Mouse (Mus musculus) cerebellum, adult 2 months (tissue): ENCODE measurements around the gene Tmem135. TPM values are rescaled to one million over a fixed set of nuclear protein-coding genes. Genes with fewer than 3 reads are reported as not detected.

Experiments
- DNase-seq, 2 experiments: peaks; one replicate each; pipeline ENCODE4 v3.0.0; 2021
- H3K27ac ChIP-seq: fragments of 200-500 bp; 2 replicates; pipeline ENCODE4 v1.5.1; 2012; ENCODE audit warnings: low read length, control low read depth, inconsistent platforms; ENCODE audit not compliant: insufficient read depth
- H3K27me3 ChIP-seq: fragments of 200-500 bp; 2 replicates; pipeline ENCODE4 v1.6.1; 2012; ENCODE audit warnings: inconsistent platforms, mild to moderate bottlenecking, low read length, moderate library complexity; ENCODE audit not compliant: control insufficient read depth, insufficient read depth
- H3K4me1 ChIP-seq: fragments of 200-500 bp; 2 replicates; pipeline ENCODE4 v1.6.1; 2011; ENCODE audit warnings: low read length; ENCODE audit not compliant: control insufficient read depth, insufficient read depth
- H3K4me3 ChIP-seq: fragments of 200-500 bp; replicated peaks from 2 replicates; pipeline ENCODE3; 2011; ENCODE audit warnings: mild to moderate bottlenecking, low read depth, low read length, control low read depth; ENCODE audit not compliant: insufficient read depth
- CTCF ChIP-seq: fragments of 200-500 bp; IDR thresholded peaks from 2 replicates; pipeline ENCODE4 v1.5.1; 2011; ENCODE audit warnings: low read depth, mild to moderate bottlenecking, control low read depth, low read length, moderate library complexity, borderline replicate concordance; ENCODE audit not compliant: insufficient read depth
- POLR2A ChIP-seq: fragments of 200-500 bp; IDR thresholded peaks from 2 replicates; pipeline ENCODE4 v1.6.1; 2011; ENCODE audit warnings: low read length, control low read depth, borderline replicate concordance; ENCODE audit not compliant: insufficient read depth
- WGBS: fragments of 180-500 bp; shearing (Covaris S2); methylation state at CpG from one replicate; pipeline ENCODE4 v1.1.7; 2018; 5-methylcytosine and 5-hydroxymethylcytosine counted together
- polyA plus RNA-seq: library from polyadenylated mRNA; depleted of rRNA; stranded (reverse); fragments of >200 nt; gene quantifications from 2 replicates; pipeline ENCODE4 v1.2.3, GENCODE M21; 2012

Gene Tmem135
- polyA plus RNA-seq, 1 experiment: 42.7 TPM

DNA sequence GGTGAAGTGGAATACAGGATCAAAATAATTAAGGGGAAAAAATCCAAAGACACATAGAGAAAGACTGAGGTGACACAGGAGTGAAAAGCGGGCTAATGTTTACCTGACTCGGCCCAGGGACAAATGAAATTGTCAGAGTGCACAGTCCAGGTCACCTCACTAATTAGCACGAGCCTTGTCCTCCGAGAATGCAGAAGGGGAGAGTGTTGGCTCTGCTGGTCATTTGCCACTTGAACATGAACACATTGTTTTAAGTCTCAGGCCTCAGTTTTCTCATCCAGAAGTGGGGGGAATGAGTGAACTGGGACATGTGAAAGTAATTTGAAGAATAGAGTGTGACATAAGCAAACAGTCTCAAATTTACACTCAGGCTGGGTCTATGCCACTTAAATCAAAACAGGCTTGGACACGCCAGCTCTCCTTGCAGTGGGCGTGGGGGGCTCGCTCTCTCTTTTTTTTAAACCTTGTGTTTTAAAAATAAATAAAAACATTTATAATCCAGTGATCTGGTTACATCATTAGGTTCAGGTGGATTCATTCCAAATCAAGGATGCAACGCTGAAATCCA, 19.8 kb upstream of the Tmem135 start:
- Histone ChIP-seq H3K27ac (no peak overlapping the region), H3K27me3 (no peaks in the 10 kb centered on the region), H3K4me1 (no peaks in the 10 kb centered on the region), H3K4me3 (no peak overlapping the region)
- no peak for DNase-seq
- WGBS: 72% methylated on average over 8 of the region's 8 CpGs
- TF ChIP-seq CTCF (no peak), POLR2A (no peak)

DNA sequence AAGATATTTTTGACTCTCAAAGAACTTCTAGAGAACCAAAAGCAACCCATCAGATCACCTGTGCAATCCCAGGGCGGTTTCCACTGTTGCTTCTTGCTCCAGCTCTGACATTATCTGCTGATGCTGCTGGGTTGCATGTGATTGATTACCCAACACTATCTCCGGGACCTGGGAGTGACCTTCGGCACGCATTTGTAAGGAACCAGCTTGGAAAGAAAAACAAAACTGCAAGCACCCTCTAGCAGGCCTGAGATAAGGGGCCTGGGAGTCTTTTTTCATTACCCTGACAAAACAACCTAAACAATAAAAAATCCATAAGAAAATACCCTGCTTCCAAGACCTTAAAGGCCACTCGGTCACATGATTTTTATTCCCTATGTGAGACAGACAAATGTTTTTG, 19.2 kb upstream of the Tmem135 start:
- Histone ChIP-seq H3K27ac (no peak overlapping the region), H3K4me3 (no peak overlapping the region), H3K4me1 (no peaks in the 10 kb centered on the region), H3K27me3 (no peaks in the 10 kb centered on the region)
- no peak for DNase-seq
- 77% methylated on average over 5 of the region's 5 CpGs for WGBS
- no peak for TF ChIP-seq CTCF
- no peak for TF ChIP-seq POLR2A

DNA sequence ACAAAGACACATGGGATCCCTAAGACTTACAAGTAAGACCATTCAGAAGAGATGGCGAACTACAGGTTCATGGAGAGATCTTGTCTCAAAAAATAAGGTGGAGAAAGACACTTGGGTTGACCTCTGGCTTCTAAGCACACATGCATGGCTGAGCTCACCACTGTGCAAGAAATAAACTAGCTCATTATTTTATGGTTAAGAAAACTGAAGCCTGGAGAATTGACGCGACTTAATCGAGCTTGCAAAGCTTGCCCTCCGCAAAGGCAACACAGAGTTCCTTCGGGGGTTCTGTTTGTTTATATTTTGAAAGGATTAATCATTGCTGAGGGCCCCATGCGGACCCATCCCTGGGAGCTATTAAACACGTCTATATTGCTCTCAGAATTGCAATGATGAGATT, 18.6 kb upstream of the Tmem135 start:
- DNase-seq: no peak
- Histone ChIP-seq H3K27ac (no peak overlapping the region), H3K4me3 (no peak overlapping the region), H3K4me1 (no peaks in the 10 kb centered on the region), H3K27me3 (no peaks in the 10 kb centered on the region)
- no peak for TF ChIP-seq CTCF
- no peak for TF ChIP-seq POLR2A
- 76% methylated on average over 8 of the region's 8 CpGs for WGBS

DNA sequence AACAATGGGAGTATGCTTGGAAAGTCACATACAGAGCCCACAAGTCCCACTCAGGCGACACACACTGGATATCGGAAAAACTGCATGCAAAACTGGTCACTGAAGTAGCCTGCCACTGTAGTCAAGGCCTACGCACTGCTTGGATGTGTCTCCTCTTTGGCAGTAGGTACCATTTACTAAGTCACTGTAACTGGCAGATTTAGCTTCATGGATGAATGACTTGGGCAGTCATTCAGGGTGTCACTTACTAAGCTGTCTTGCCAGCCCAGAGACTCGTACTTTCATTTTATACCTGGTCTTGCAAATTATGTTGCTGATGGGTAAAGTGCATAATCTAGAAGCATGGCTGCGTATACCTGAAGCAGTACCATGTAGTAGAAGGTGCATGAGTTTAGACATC, 17.3 kb upstream of the Tmem135 start:
- H3K27me3 ChIP-seq: no peaks in the 10 kb centered on the region
- H3K4me3 ChIP-seq: no peak overlapping the region
- H3K27ac ChIP-seq: no peak overlapping the region
- TF ChIP-seq POLR2A (no peak), CTCF (no peak)
- DNase-seq: no peak
- 71% methylated on average over 5 of the region's 5 CpGs for WGBS
- H3K4me1 ChIP-seq: no peaks in the 10 kb centered on the region

DNA sequence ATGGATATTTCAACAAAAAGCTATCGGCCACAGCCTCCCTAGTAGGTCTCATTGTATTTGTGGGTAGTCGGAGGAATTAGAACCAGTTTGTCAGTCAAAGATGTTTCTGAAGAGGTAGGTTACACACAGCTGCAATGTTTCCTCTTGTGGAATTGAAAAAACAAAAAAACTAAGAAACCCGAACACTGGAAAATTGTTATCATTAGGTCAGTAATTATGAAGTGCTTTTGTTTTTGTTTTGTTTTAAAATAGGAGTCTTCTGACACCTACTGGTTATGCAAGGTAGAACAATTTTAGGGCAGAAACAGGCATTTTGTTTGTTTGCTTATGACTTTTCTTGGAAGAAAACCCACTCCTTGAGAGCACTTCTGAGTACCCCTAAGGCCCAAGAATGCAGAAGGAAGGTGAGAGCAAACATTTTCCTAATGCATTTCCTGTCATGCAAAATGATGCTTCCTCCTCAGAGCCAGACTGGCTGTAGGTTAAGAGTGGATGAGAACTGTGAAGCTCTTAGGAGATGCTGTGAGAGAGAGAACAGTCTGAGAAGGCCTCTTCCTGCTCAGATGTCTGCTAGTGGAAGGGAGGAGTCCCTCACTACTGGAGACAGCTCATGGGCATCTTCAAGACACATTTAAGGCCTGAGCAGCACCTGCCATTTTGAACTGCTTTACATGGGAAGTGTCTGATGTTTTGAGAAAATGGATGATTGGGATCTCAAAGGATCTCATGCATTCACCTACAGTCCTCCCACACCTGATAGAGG, 15.1 kb upstream of the Tmem135 start:
- Histone ChIP-seq H3K4me3 (no peak overlapping the region), H3K27ac (no peak overlapping the region)
- peak in 1 of 2 experiments; percentile 25 for DNase-seq

DNA sequence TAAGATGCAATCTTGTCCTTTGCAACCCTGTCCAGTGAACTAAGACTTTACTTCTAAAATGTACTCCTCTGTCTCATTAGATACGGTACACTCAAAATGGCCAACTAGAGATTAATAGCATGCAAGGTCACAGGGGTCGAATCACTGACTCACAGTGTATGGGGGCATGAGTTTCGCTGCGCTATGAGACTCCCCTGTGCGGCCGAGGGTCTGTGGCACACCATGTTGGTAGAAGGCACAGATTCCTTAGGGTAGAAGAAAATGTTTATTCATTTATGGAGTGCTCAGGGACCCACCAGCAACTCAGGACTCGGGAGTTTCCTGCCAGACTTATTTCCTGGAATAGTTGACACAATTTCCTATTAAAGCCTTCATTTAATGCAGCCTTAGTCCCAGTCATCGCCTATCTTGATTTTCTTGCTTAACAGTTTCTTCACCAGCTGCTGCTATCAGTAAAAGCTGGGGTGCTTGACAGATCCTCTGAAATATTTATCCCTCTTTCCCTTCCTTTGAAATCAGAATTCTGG, 14.2 kb upstream of the Tmem135 start:
- H3K4me1 ChIP-seq: no peaks in the 10 kb centered on the region
- no peak overlapping the region for H3K4me3 ChIP-seq
- H3K27me3 ChIP-seq: no peaks in the 10 kb centered on the region
- WGBS: 84% methylated on average over 8 of the region's 8 CpGs
- H3K27ac ChIP-seq: no peak overlapping the region
- TF ChIP-seq CTCF (no peak), POLR2A (no peak)
- DNase-seq: no peak

More for the DNA sequence above, 15.1 kb upstream of the Tmem135 start:
- WGBS: 61% methylated on average over 3 of the region's 3 CpGs
- no peak for TF ChIP-seq POLR2A
- peak; percentile 48; the same call in 1 of the 2 replicates for TF ChIP-seq CTCF
- Histone ChIP-seq H3K27me3 (no peaks in the 10 kb centered on the region), H3K4me1 (no peaks in the 10 kb centered on the region)

DNA sequence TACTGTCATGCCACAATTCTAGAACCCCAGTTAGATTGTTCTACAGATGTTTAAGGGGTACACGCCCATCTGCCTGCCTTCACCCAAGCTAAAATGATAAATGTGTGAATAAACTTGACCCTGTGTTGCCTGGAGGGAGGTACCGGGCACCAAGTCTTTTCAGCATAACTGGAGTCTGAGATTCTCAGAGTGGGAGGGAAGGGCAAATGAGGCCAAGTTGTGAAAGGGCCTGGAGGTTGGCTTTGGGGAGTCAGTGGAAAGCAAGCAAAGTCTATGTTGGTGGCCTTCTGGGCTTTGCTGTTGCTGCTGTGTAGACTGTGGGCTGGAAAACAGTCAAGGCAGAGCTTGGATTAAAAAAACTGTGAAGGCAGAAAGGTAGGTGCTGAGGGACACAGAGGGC, 13.7 kb upstream of the Tmem135 start:
- Histone ChIP-seq H3K27me3 (no peaks in the 10 kb centered on the region), H3K27ac (no peak overlapping the region), H3K4me1 (no peaks in the 10 kb centered on the region), H3K4me3 (no peak overlapping the region)
- WGBS: 88% methylated on average over 2 of the region's 2 CpGs
- DNase-seq: no peak
- no peak for TF ChIP-seq POLR2A
- no peak for TF ChIP-seq CTCF

DNA sequence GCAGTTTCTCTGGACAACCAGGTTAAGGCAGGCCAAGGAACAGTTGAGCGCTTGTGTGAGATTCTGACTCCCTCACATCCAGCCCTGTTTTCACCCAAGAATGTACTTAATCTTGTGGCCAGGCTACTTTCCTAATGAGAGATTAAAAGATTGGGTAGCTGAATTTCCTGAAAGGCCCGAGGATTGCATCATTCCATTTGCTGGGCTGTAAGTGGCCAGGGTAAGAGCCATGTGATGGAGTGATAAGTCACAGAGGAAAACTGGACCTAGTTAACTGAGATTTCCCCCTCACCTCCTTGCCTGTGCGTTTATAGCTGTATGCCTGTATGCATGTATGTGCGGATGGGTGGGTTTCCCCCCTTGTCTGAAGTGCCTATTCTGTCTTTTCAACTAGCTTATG, 12.0 kb upstream of the Tmem135 start:
- WGBS: 93% methylated on average over 4 of the region's 4 CpGs
- Histone ChIP-seq H3K4me3 (no peak overlapping the region), H3K4me1 (no peaks in the 10 kb centered on the region), H3K27ac (no peak overlapping the region), H3K27me3 (no peaks in the 10 kb centered on the region)
- no peak for TF ChIP-seq CTCF
- no peak for TF ChIP-seq POLR2A
- no peak for DNase-seq
